Mouse (Mus musculus) megakaryocyte, embryonic 14.5 days (primary cell): ENCODE measurements around the gene Rhbdd1.

Source experiments
- FLI1 ChIP-seq: IDR thresholded peaks from 2 replicates; pipeline ENCODE4 v1.6.1; 2012; ENCODE audit warnings: low read length, inconsistent platforms, mixed read lengths
- GATA1 ChIP-seq: IDR thresholded peaks from 3 replicates; pipeline ENCODE4 v1.6.1; 2012; ENCODE audit warnings: mixed read lengths, low read length, inconsistent platforms, borderline replicate concordance

GRCm38 (mm10) chr1:82385054-82385453 is 68.8 kb downstream of the Rhbdd1 start:
- TF ChIP-seq GATA1 (no peak), FLI1 (no peak)
